24 mouse cellular contexts compared by ENCODE assay signal in genomic region chr8:75353786-75354185, GRCm38 (mm10). TPM values are rescaled to one million over a fixed set of nuclear protein-coding genes. Genes with fewer than 3 reads are reported as not detected.
A peak's percentile ranks its signal among the peaks of the same experiment; 100 is the strongest.
DNase-seq lines count a peak whose midpoint lies in the region; ATAC-seq and TF ChIP-seq lines count a peak whose summit lies in the region.
"Had no signal": no experiment of that assay in that cellular context is flagged by ENCODE, and none has a peak within 500 bp of the region (broad histone marks: within the 10 kb centered on the region; RNA-seq: fewer than 3 reads in every experiment).

No protein-coding gene starts in this region.

- H3K4me2 ChIP-seq in hindbrain, embryonic 16.5 days (ENCODE audit: low read length) = no peak overlapping the region
- no peak overlapping the region for H3K4me2 ChIP-seq in kidney, embryonic 16.5 days (replicated peaks; ENCODE audit: low read depth, low read length)
- H3K4me2 ChIP-seq in liver, embryonic 12.5 days = no peak overlapping the region
- H3K4me2 ChIP-seq: forebrain, embryonic 13.5 days; hindbrain, embryonic 12.5 days; neural tube, embryonic 12.5 days had no signal

- no peak overlapping the region for H3K27ac ChIP-seq in hindbrain, embryonic 16.5 days (ENCODE audit: low read depth, low read length)
- H3K27ac ChIP-seq in hindbrain, embryonic 10.5 days = no peak overlapping the region
- H3K27ac ChIP-seq in kidney, embryonic 16.5 days (ENCODE audit: low read length) = no peak overlapping the region
- no peak overlapping the region for H3K27ac ChIP-seq in liver, adult 2 months (replicated peaks; ENCODE audit: insufficient read depth, low read depth, low read length)
- no peak overlapping the region for H3K27ac ChIP-seq in liver, embryonic 12.5 days
- H3K27ac ChIP-seq: forebrain, embryonic 13.5 days; heart, embryonic 10.5 days; hindbrain, embryonic 12.5 days; neural tube, embryonic 12.5 days had no signal

- DNase-seq in hindbrain, embryonic 10.5 days (ENCODE audit: low spot score) = no peak
- peak; percentile 1 to 40 for DNase-seq in kidney, postnatal 36 days
- peak; percentile 7 for DNase-seq in liver, adult 2 months (ENCODE audit: extremely low read depth, low read depth, low spot score)
- peak; percentile 10 for DNase-seq in brain, adult 2 months (ENCODE audit: low read depth, low spot score)
- DNase-seq in lung, adult 18-20 months = no peak
- DNase-seq: B cell, adult 2 months; cerebellum, adult 8-10 months; liver; lung, adult 2 months; spleen, adult 18-20 months; thymus, adult 18-20 months; thymus, postnatal 4 days had no signal

- H3K4me1 ChIP-seq in hindbrain, embryonic 16.5 days (ENCODE audit: control insufficient read depth, insufficient read depth, low read depth, low read length) = no peaks in the 10 kb centered on the region
- no peaks in the 10 kb centered on the region for H3K4me1 ChIP-seq in hindbrain, embryonic 10.5 days (replicated peaks)
- H3K4me1 ChIP-seq in kidney, embryonic 16.5 days (ENCODE audit: insufficient read depth, low read length) = no peaks in the 10 kb centered on the region
- no peaks in the 10 kb centered on the region for H3K4me1 ChIP-seq in liver, adult 2 months (ENCODE audit: control insufficient read depth, insufficient read depth, low read length)
- H3K4me1 ChIP-seq in liver, embryonic 12.5 days = no peaks in the 10 kb centered on the region
- H3K4me1 ChIP-seq: forebrain, embryonic 13.5 days; heart, embryonic 10.5 days; hindbrain, embryonic 12.5 days; megakaryocyte, embryonic 14.5 days; neural tube, embryonic 12.5 days had no signal

- no peaks in the 10 kb centered on the region for H3K36me3 ChIP-seq in hindbrain, embryonic 16.5 days (ENCODE audit: control insufficient read depth, insufficient read depth, low read length)
- no peaks in the 10 kb centered on the region for H3K36me3 ChIP-seq in hindbrain, embryonic 10.5 days
- H3K36me3 ChIP-seq in kidney, embryonic 16.5 days (ENCODE audit: insufficient read depth, low read length) = no peaks in the 10 kb centered on the region
- H3K36me3 ChIP-seq in liver, adult 2 months (ENCODE audit: control insufficient read depth, insufficient read depth, low read length) = no peaks in the 10 kb centered on the region
- no peaks in the 10 kb centered on the region for H3K36me3 ChIP-seq in liver, embryonic 12.5 days
- H3K36me3 ChIP-seq: heart, embryonic 10.5 days; hindbrain, embryonic 12.5 days; neural tube, embryonic 12.5 days had no signal

- H3K27me3 ChIP-seq in hindbrain, embryonic 16.5 days (replicated peaks; ENCODE audit: control insufficient read depth, insufficient read depth, low read length) = no peaks in the 10 kb centered on the region
- H3K27me3 ChIP-seq in hindbrain, embryonic 10.5 days (ENCODE audit: insufficient read depth, poor library complexity, severe bottlenecking) = no peaks in the 10 kb centered on the region
- H3K27me3 ChIP-seq in kidney, embryonic 16.5 days (ENCODE audit: insufficient read depth, low read length) = no peaks in the 10 kb centered on the region
- no peaks in the 10 kb centered on the region for H3K27me3 ChIP-seq in liver, adult 2 months (ENCODE audit: control insufficient read depth, insufficient read depth, low read length)
- no peaks in the 10 kb centered on the region for H3K27me3 ChIP-seq in liver, embryonic 12.5 days (replicated peaks)
- H3K27me3 ChIP-seq: forebrain, embryonic 13.5 days; hindbrain, embryonic 12.5 days; megakaryocyte, embryonic 14.5 days; neural tube, embryonic 12.5 days had no signal

- peak; percentile 52; the same call in 1 of the 2 replicates for ATAC-seq in hindbrain, embryonic 16.5 days
- no peak for ATAC-seq in kidney, embryonic 16.5 days (ENCODE audit: low FRiP score, low TSS enrichment)
- ATAC-seq in liver, embryonic 12.5 days = no peak
- ATAC-seq: forebrain, embryonic 13.5 days had no signal

- 74% methylated on average over 1 of the region's 1 CpGs for WGBS in hindbrain, embryonic 16.5 days
- 77% methylated on average over 1 of the region's 1 CpGs for WGBS in hindbrain, embryonic 10.5 days
- 61% methylated on average over 1 of the region's 1 CpGs for WGBS in kidney, embryonic 16.5 days
- WGBS in liver, adult 2 months = 46% methylated on average over 1 of the region's 1 CpGs
- WGBS in liver, embryonic 12.5 days (ENCODE audit: insufficient replicate concordance) = 38% methylated on average over 1 of the region's 1 CpGs

- TF ChIP-seq CTCF in liver, adult 2 months (IDR thresholded peaks at IDR 0.05; ENCODE audit: low read depth, low read length) = peak; percentile 21; the same call in 1 of the 2 replicates

- TF ChIP-seq POLR2A in liver, adult 2 months (IDR thresholded peaks at IDR 0.05; ENCODE audit: extremely low read depth, insufficient read depth, low read length) = no peak

- no peaks in the 10 kb centered on the region for H3K9me3 ChIP-seq in hindbrain, embryonic 16.5 days (ENCODE audit: control insufficient read depth, low read length)
- H3K9me3 ChIP-seq in hindbrain, embryonic 10.5 days = no peaks in the 10 kb centered on the region
- no peaks in the 10 kb centered on the region for H3K9me3 ChIP-seq in kidney, embryonic 16.5 days (ENCODE audit: low read length)
- H3K9me3 ChIP-seq in liver, embryonic 12.5 days (replicated peaks) = no peaks in the 10 kb centered on the region
- H3K9me3 ChIP-seq: forebrain, embryonic 13.5 days; heart, embryonic 10.5 days; hindbrain, embryonic 12.5 days; megakaryocyte, embryonic 14.5 days; neural tube, embryonic 12.5 days had no signal

- H3K79me2 ChIP-seq in liver, adult 2 months (ENCODE audit: control insufficient read depth, insufficient read depth, low read length) = no peaks in the 10 kb centered on the region

- H3K4me3 ChIP-seq in hindbrain, embryonic 16.5 days (ENCODE audit: low read length) = no peak overlapping the region
- no peak overlapping the region for H3K4me3 ChIP-seq in hindbrain, embryonic 10.5 days
- H3K4me3 ChIP-seq in kidney, embryonic 16.5 days (ENCODE audit: low read length) = no peak overlapping the region
- H3K4me3 ChIP-seq in liver, adult 2 months (ENCODE audit: insufficient read depth, low read depth, low read length) = no peak overlapping the region
- H3K4me3 ChIP-seq in liver, embryonic 12.5 days = no peak overlapping the region
- H3K4me3 ChIP-seq: forebrain, embryonic 13.5 days; heart, embryonic 10.5 days; hindbrain, embryonic 12.5 days; megakaryocyte, embryonic 14.5 days; neural tube, embryonic 12.5 days had no signal

- H3K9ac ChIP-seq in hindbrain, embryonic 16.5 days (ENCODE audit: low read depth, low read length) = no peak overlapping the region
- H3K9ac ChIP-seq in kidney, embryonic 16.5 days (replicated peaks; ENCODE audit: low read length) = no peak overlapping the region
- no peak overlapping the region for H3K9ac ChIP-seq in liver, adult 2 months (ENCODE audit: low read depth, low read length)
- no peak overlapping the region for H3K9ac ChIP-seq in liver, embryonic 12.5 days
- H3K9ac ChIP-seq: forebrain, embryonic 13.5 days; hindbrain, embryonic 12.5 days; neural tube, embryonic 12.5 days had no signal

RNA-seq across cellular contexts. Expression of gene Gm10358, which starts 52.6 kb away (rescaled TPM):
- polyA plus RNA-seq in hindbrain, embryonic 16.5 days (2015; fragmentation: Nextera tagmentation; extraction: Ambion mirVana) = 0.14 TPM in 1 of 2 replicates, not detected in the other
- 0.25 and 0.29 TPM in 2 replicates for polyA plus RNA-seq in hindbrain, embryonic 10.5 days (2016; fragmentation: Nextera tagmentation; extraction: Ambion mirVana)
- polyA plus RNA-seq in kidney, embryonic 16.5 days (2015; fragmentation: Nextera tagmentation; extraction: Ambion mirVana) = 0.27 TPM in 1 of 2 replicates, not detected in the other
- total RNA-seq in liver, adult 2 months (2014; rRNA removed) = 0.81 and 0.92 TPM in 2 replicates
- 0.36 and 0.46 TPM in 2 replicates for polyA plus RNA-seq in liver, adult 2 months (2012; rRNA removed)
- 0.13 TPM in 1 of 2 replicates, not detected in the other for polyA plus RNA-seq in liver, embryonic 12.5 days (2016; fragmentation: Nextera tagmentation; extraction: Ambion mirVana)
- total RNA-seq: adrenal gland, adult 18-20 months; adrenal gland, postnatal 4 days had no signal
- polyA plus RNA-seq: hindbrain, embryonic 12.5 days; intestine, embryonic 14.5 days; lung, adult 2 months; neural tube, embryonic 12.5 days; stomach, embryonic 14.5 days had no signal

Comparison
In these comparisons a context has a peak if more than half of its experiments do, and no peak if none do; other contexts are left out.
1. DNase-seq: peak in kidney, postnatal 36 days (2 of 2), liver, adult 2 months (single experiment) and brain, adult 2 months (single experiment); none in hindbrain, embryonic 10.5 days (single experiment) and lung, adult 18-20 months (0 of 2).